Mouse (Mus musculus) midbrain, embryonic 12.5 days (tissue): ENCODE data around the gene Sv2b. TPM values are rescaled to one million over a fixed set of nuclear protein-coding genes. Genes with fewer than 3 reads are reported as not detected.
A peak's percentile ranks its signal among the peaks of the same experiment; 100 is the strongest.
"Not testable (repeated sequence)": the region's sequence is repeated elsewhere in the genome, so short reads cannot be mapped to it uniquely, and the experiment has no call there.

Experiments
- ATAC-seq: fragments of 200-750 bp; cut with Nextera tagmentation; 2 replicates; pipeline ENCODE4 v1.8.0; 2017; ENCODE audit warnings: low read depth, moderate TSS enrichment, moderate library complexity; ENCODE audit not compliant: low FRiP score
- H3K27ac ChIP-seq: fragments of 300-500 bp; sonication (generic); replicated peaks from 2 replicates; pipeline ENCODE4 v1.5.1; 2016; ENCODE audit warnings: mild to moderate bottlenecking
- H3K27me3 ChIP-seq: fragments of 300-500 bp; sonication (generic); 2 replicates; pipeline ENCODE4 v1.6.1; 2016; ENCODE audit warnings: mild to moderate bottlenecking
- H3K36me3 ChIP-seq: fragments of 300-500 bp; sonication (generic); 2 replicates; pipeline ENCODE4 v1.6.1; 2016
- H3K4me1 ChIP-seq: fragments of 300-500 bp; sonication (generic); 2 replicates; pipeline ENCODE4 v1.6.1; 2016
- H3K4me2 ChIP-seq: fragments of 300-500 bp; sonication (generic); replicated peaks from 2 replicates; pipeline ENCODE4 v1.6.1; 2016; ENCODE audit warnings: mild to moderate bottlenecking, moderate library complexity
- H3K4me3 ChIP-seq: fragments of 300-500 bp; sonication (generic); 2 replicates; pipeline ENCODE4 v1.5.1; 2016; ENCODE audit warnings: mild to moderate bottlenecking
- H3K9ac ChIP-seq: fragments of 300-500 bp; sonication (generic); replicated peaks from 2 replicates; pipeline ENCODE4 v1.6.1; 2016; ENCODE audit warnings: mild to moderate bottlenecking, moderate library complexity
- H3K9me3 ChIP-seq: fragments of 300-500 bp; sonication (generic); 2 replicates; pipeline ENCODE4 v1.6.1; 2016; ENCODE audit warnings: mild to moderate bottlenecking
- WGBS: fragments of 180-500 bp; shearing (Covaris S2); methylation state at CpG from one replicate; pipeline ENCODE4 v1.1.7; 2016; 5-methylcytosine and 5-hydroxymethylcytosine counted together
- polyA plus RNA-seq: library from polyadenylated mRNA; unstranded; fragments of >200 nt; fragmentation: Nextera tagmentation; extraction: Ambion mirVana; gene quantifications from 2 replicates; pipeline ENCODE4 v1.2.1, GENCODE M21; 2016

Gene Sv2b
- polyA plus RNA-seq, 1 experiment from 2014 or later = 2.7 TPM

DNA sequence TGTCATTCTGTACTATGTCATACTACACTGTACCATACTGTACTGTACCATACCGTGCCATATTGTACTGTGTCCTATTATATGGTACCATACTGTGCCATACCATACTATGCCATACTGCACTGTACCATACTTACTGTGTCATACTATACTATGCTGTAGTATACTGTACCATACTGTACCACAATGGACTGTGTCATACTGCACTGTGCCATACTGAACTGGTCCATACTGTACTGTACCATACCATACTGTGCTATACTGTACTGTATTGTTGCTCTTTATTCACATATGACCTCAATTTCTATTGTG is 114.2 kb downstream of the Sv2b start:
- H3K36me3 ChIP-seq, H3K9ac ChIP-seq, H3K4me2 ChIP-seq, H3K4me1 ChIP-seq, H3K9me3 ChIP-seq, H3K27me3 ChIP-seq, H3K27ac ChIP-seq, H3K4me3 ChIP-seq: not testable (repeated sequence)
- peak; percentile 56 for ATAC-seq
- WGBS = 86% methylated on average over 1 of the region's 1 CpGs

DNA sequence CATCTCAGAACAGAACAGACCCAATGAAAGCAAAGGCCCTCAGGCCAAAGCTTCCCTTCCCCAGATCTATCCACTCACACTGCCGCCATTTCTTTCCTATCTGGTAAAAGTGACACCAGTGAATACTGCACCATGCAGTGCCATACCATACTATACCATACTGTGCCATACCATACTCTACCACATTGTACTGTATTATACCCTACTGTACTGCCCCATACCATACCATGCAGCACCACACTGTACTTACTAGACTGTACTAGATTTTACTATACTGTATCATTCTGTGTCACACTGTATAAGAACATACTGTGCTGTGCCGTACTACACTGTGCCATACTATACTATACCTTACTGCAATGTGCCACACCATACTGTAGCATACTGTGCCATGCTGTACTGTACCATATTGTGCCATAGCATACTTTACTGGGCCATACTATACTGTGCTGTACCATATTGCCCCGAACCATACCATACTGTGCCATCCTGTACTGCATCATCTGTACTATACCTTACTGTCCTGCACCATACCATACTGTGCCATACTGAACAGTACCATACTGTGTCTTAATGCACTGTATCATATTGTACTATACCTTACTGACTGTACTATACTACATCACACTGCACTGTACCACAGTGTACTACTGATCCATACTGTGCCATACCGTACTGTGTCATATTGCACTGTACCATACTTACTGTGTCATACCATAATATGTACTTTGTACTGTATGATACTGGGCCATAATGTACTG is 114.7 kb downstream of the Sv2b start:
- peak; percentile 9; the same call in 1 of the 2 replicates for ATAC-seq

DNA sequence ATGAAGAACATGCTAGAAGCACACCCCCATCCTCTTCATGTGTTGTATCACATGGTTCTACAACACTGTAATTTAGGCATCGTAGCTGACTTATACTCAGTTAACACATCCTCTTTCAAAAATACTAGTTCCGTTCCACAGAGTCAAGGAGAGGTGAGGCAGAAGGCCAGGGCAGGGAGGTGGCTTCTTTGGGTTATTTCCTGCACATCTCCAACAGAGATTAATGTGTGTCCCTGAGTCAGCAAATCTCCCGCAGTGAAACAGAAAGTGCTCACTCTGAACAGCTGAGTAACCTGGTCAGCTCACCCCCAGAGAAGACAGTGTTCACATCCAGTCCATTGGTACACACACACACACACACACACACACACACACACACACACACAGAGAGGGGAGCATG is 118.9 kb downstream of the Sv2b start:
- no peak for ATAC-seq
- no peaks in the 10 kb centered on the region for H3K4me1 ChIP-seq
- no peaks in the 10 kb centered on the region for H3K27me3 ChIP-seq
- H3K4me2 ChIP-seq = no peak overlapping the region
- 93% methylated on average over 3 of the region's 3 CpGs for WGBS
- no peak overlapping the region for H3K27ac ChIP-seq
- no peaks in the 10 kb centered on the region for H3K9me3 ChIP-seq
- H3K36me3 ChIP-seq = no peaks in the 10 kb centered on the region
- no peak overlapping the region for H3K9ac ChIP-seq
- H3K4me3 ChIP-seq = no peak overlapping the region

More for the DNA sequence above, 114.7 kb downstream of the Sv2b start:
- no peak overlapping the region for H3K9ac ChIP-seq
- no peaks in the 10 kb centered on the region for H3K36me3 ChIP-seq
- H3K9me3 ChIP-seq = no peaks in the 10 kb centered on the region
- H3K4me3 ChIP-seq = no peak overlapping the region
- 90% methylated on average over 4 of the region's 4 CpGs for WGBS
- H3K27me3 ChIP-seq = no peaks in the 10 kb centered on the region
- H3K4me2 ChIP-seq = no peak overlapping the region
- H3K4me1 ChIP-seq = no peaks in the 10 kb centered on the region
- no peak overlapping the region for H3K27ac ChIP-seq

DNA sequence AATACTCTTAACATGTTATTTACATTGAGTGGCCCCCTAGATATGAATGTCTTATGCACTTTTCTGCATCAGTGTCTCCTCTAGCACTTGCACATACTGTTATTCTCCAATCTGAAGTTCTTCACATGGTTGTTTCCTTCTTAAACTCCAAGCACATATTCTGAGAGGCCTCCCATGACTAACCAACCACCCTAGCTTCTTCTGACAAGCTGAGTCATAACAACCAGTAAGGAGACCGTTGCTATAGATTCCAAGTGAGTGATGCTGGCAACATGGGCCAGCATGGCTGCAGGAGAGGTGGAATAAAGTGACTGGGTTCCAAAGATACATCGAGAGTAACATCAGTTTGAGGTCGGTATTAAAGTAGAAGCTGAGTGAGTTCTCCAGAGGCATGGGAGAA is 134.0 kb downstream of the Sv2b start:
- H3K4me1 ChIP-seq = no peaks in the 10 kb centered on the region
- no peak overlapping the region for H3K9ac ChIP-seq
- H3K27me3 ChIP-seq = no peaks in the 10 kb centered on the region
- H3K9me3 ChIP-seq = no peaks in the 10 kb centered on the region
- 89% methylated on average over 3 of the region's 3 CpGs for WGBS
- no peak overlapping the region for H3K4me3 ChIP-seq
- H3K27ac ChIP-seq = no peak overlapping the region
- no peak overlapping the region for H3K4me2 ChIP-seq
- no peaks in the 10 kb centered on the region for H3K36me3 ChIP-seq
- ATAC-seq = no peak

DNA sequence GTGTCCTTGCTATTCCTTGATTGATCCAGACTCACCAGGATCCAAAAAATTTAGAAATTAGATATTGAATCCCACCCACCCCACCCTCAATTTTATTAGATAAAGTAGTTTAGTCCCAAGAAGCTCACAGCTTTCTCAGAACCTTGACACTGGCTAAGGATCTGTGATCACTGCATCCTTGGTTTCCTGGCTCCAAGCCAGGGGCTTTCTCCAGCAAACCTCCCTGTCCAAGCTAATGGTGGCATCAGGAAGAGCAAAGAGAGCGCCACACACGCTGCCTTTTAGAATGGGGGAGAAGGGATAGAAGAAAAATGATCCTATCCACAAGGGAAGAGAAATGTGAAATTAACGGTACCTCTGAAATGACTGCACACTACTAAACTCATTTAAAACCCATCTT is 141.6 kb downstream of the Sv2b start:
- ATAC-seq = no peak
- Histone ChIP-seq H3K36me3 (no peaks in the 10 kb centered on the region), H3K4me1 (no peaks in the 10 kb centered on the region), H3K27ac (no peak overlapping the region), H3K4me3 (no peak overlapping the region), H3K9ac (no peak overlapping the region), H3K27me3 (no peaks in the 10 kb centered on the region), H3K9me3 (no peaks in the 10 kb centered on the region), H3K4me2 (no peak overlapping the region)
- 85% methylated on average over 3 of the region's 3 CpGs for WGBS

DNA sequence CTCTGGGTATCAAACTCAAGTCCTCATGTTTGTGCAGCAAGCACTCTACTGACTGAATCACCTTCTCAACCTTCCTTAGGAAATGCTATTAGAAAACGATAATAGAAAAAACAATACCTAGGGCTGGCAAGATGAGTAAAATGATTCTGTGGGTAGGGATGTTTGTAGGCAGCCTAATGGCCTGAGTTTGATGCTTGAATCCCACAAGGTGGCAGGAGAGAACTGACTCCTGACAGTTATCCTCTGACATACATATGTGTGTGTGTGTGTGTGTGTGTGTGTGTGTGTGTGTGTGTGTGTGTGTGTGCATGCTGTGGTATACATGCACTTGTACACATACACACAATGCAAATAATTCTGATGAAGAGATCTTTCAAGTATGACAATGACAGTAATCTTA is 161.9 kb downstream of the Sv2b start:
- ATAC-seq = no peak
- H3K4me2 ChIP-seq = no peak overlapping the region
- peaks cover 11% of the 10 kb centered on the region for H3K27me3 ChIP-seq
- no peaks in the 10 kb centered on the region for H3K36me3 ChIP-seq
- H3K27ac ChIP-seq = no peak overlapping the region
- H3K4me3 ChIP-seq = no peak overlapping the region
- no peak overlapping the region for H3K9ac ChIP-seq
- H3K9me3 ChIP-seq = no peaks in the 10 kb centered on the region
- H3K4me1 ChIP-seq = peaks cover 4% of the 10 kb centered on the region; the same call in 1 of the 2 replicates
- WGBS = 100% methylated on average over 1 of the region's 1 CpGs

DNA sequence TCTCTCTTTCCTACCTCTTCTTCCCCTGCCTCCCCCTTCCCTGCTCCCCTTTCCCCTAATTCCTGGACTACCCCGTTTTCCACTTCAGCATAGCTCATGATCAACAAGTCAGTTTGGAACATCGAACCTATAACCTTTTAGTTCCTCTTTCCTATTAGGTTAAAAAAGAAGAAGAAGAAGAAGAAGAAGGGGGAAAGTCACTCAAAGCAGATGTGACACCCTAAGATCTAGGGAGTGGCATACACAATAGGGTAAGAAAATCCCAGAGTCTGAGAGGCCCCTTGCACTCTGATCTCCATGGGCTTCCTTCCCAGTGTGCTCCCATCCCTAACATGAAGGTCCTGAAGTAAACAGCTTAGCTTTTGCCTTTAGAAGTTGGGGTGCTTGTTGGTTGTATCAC is 166.3 kb downstream of the Sv2b start:
- Histone ChIP-seq H3K36me3 (no peaks in the 10 kb centered on the region), H3K27ac (no peak overlapping the region), H3K9me3 (no peaks in the 10 kb centered on the region), H3K4me3 (no peak overlapping the region), H3K27me3 (peaks cover 18% of the 10 kb centered on the region), H3K9ac (no peak overlapping the region), H3K4me1 (peaks cover 12% of the 10 kb centered on the region; the same call in 1 of the 2 replicates), H3K4me2 (no peak overlapping the region)
- 49% methylated on average over 2 of the region's 2 CpGs for WGBS
- ATAC-seq = no peak

DNA sequence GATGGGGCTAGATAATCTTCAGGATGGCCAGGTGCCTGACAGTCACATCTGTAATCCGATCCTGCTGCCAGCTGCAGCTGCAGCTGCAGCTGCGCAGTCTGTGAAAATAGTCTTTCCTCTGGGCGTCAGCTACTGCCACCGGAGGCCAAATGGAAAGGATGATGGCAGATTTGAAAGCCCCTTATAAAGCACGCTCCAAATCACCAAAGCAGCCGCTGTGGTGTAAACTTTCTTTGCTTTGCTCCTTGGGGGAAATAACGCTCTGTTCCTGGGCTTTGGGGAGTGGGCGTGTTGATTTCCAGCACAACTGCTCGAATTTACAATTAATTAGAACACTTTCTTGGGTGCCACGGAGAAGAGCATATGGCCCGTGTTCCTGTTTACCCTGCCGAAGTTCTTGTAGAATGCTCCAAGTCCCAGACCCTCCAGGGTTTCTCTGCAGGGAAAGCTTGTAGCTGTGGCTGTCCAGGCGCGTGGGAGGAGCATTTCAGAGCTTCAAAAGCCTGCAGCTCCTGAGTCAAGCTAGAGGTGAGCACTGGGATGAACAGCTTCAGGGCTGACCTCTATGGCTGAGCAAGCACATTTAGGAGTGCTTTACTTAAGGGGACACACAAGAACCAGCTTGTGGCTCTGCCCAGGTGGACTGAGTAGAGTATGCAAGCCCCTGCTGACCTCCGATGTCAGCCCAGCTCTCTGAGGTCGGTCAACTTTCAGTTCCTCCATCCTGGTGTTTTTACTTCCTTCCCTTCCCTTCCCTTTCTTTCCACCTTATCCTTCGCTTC is 167.0 kb downstream of the Sv2b start:
- H3K4me2 ChIP-seq = peak overlapping the region; percentile 55
- no peaks in the 10 kb centered on the region for H3K36me3 ChIP-seq
- H3K4me3 ChIP-seq = peak overlapping the region; percentile 26
- WGBS = 6% methylated on average over 17 of the region's 17 CpGs
- H3K9me3 ChIP-seq = no peaks in the 10 kb centered on the region
- peak overlapping the region; percentile 39; the same call in 1 of the 2 replicates for H3K9ac ChIP-seq
- ATAC-seq = no peak
- peaks cover 18% of the 10 kb centered on the region for H3K27me3 ChIP-seq
- H3K27ac ChIP-seq = no peak overlapping the region
- H3K4me1 ChIP-seq = peaks cover 12% of the 10 kb centered on the region; the same call in 1 of the 2 replicates

DNA sequence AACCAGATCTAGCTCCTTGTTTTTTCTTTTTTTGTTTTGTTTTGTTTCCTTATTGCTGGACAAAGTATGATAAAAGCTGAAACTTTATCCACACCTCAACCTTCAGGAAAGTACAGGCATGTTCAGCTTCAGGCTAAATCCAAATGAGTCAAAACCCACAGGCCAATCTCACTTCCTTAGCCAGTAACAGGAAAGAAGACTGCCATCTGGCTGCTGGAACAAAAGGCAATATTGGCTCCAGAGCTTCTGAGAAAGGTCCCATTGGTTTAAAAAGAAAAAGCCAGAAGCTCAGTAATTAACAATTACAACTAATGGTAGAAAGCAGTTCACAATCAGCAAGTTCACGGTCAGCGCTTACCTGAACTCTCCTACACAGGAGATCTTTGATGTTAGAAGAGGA is 169.8 kb downstream of the Sv2b start:
- Histone ChIP-seq H3K27me3 (peaks cover 20% of the 10 kb centered on the region), H3K36me3 (no peaks in the 10 kb centered on the region), H3K4me2 (no peak overlapping the region), H3K9ac (no peak overlapping the region), H3K9me3 (no peaks in the 10 kb centered on the region), H3K27ac (no peak overlapping the region), H3K4me3 (no peak overlapping the region), H3K4me1 (peaks cover 17% of the 10 kb centered on the region; the same call in 1 of the 2 replicates)
- no peak for ATAC-seq
- WGBS = 94% methylated on average over 2 of the region's 2 CpGs

DNA sequence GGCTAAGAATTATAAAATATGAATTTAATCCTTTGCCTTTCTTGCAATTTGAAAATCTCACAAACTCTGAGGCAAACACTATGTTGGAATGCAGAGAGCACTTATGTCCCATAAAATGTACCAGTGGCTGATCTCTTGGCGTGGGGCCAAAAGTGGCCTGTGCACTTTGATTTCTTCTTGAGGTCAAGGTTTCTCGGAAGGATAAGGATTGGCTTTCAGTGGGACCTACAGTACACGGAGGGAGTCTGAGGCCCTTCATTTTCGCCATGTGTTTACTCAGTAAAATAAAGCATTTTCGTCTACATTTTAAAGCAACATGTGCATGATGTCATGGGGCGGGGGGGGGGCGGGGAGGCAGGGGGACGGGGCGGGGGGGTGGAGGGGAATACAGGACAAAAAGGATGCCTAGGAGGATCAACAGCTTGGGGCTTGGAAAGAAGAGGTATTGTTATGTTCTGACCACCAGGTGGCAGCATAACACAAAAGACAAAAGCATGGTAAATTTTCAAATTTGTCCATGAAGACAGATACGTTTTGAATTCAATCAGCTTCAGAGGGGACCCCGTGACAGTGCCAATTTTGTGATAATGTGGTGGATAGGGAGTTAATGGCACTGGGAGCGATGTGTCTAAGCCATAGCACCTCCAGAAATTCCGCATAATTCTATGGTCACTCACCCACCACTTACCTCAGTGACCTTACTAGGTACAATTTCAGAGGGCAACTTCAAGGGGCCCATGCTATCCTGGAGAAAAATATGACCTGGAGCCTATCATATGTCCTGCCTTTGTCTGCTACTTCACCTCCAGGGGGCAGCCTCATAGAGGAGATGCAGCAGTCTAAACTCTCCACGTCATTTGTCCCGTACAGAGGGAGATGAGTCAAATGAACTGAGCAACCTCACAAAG is 174.1 kb downstream of the Sv2b start:
- H3K27me3 ChIP-seq = peaks cover 2% of the 10 kb centered on the region; the same call in 1 of the 2 replicates
- peaks cover 5% of the 10 kb centered on the region; the same call in 1 of the 2 replicates for H3K4me1 ChIP-seq
- no peak overlapping the region for H3K9ac ChIP-seq
- H3K36me3 ChIP-seq = no peaks in the 10 kb centered on the region
- H3K4me2 ChIP-seq = peak overlapping the region; percentile 34
- peak; percentile 74 for ATAC-seq
- H3K9me3 ChIP-seq = no peaks in the 10 kb centered on the region
- no peak overlapping the region for H3K4me3 ChIP-seq
- H3K27ac ChIP-seq = no peak overlapping the region
- WGBS = 23% methylated on average over 14 of the region's 15 CpGs

DNA sequence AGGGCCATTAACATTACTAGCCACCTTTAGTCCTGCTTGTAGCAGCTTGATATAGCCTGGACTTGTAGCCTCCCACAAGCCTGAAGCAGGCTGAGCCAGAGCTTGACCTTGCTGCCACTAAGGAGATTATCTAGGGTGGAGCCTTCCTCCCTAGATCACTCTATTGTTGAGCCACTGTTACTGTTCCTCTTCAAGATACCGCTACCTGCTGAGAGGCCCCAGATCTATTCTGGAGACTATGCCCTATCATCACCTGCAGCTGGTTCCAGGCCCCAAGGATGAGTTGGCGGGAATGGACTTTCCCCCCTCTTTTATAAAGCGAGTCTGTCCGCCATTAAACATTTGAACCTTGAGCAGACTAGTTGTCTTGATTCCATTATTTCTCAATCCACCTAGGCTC is 181.0 kb downstream of the Sv2b start:
- no peak overlapping the region for H3K4me3 ChIP-seq
- no peaks in the 10 kb centered on the region for H3K36me3 ChIP-seq
- H3K4me1 ChIP-seq = no peaks in the 10 kb centered on the region
- H3K9ac ChIP-seq = no peak overlapping the region
- no peaks in the 10 kb centered on the region for H3K27me3 ChIP-seq
- H3K27ac ChIP-seq = no peak overlapping the region
- no peak overlapping the region for H3K4me2 ChIP-seq
- no peak for ATAC-seq
- WGBS = 91% methylated on average over 4 of the region's 4 CpGs
- no peaks in the 10 kb centered on the region for H3K9me3 ChIP-seq

DNA sequence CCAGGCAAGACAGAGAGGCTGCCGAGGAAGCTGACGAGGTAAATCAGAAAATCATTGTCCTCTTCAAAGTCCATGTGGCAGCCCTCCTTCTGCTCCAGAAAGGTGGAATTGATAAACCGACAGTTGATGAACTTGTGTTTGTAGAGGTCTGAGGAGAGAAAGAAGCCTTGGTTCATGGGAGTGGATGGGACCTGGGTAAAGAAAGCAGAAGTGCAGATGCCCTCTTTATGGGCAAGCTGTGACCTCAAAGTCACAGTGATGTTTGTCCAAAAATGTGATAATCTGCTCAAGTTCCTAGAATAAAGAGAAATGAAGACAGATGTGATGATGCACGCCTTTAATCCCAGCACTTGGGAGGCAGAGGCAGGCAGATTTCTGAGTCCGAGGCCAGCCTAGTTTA is 185.0 kb downstream of the Sv2b start:
- Histone ChIP-seq H3K36me3 (no peaks in the 10 kb centered on the region), H3K4me3 (no peak overlapping the region), H3K27me3 (no peaks in the 10 kb centered on the region), H3K27ac (no peak overlapping the region), H3K9me3 (no peaks in the 10 kb centered on the region), H3K4me2 (no peak overlapping the region), H3K9ac (no peak overlapping the region), H3K4me1 (no peaks in the 10 kb centered on the region)
- ATAC-seq = no peak
- 86% methylated on average over 5 of the region's 5 CpGs for WGBS
